Comparison of ENCODE assay signal across 23 mouse cellular contexts in the genomic region with DNA sequence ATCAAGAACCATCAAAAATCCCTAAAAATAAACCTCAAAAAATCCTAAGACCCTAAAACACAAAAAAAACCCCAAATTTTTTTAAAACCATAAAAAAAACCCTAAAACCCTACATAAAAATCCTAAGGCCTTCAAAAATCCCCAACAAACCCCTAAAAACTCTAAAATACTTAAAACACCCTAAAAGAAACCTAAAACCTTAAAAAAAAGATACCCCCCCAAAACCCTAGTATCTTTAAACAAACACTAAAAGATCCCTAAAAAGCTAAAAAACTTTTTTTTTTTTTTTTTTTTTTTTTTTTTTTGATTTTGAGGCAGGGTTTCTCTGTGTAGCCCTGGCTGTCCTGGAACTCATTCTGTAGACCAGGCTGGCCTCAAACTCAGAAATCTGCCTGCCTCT.
DNase-seq lines count a peak whose midpoint lies in the region; ATAC-seq and TF ChIP-seq lines count a peak whose summit lies in the region.
"Had no signal": no experiment of that assay in that cellular context is flagged by ENCODE, and none has a peak within 500 bp of the region (broad histone marks: within the 10 kb centered on the region; RNA-seq: fewer than 3 reads in every experiment).

No protein-coding gene starts in this region.

- TF ChIP-seq POLR2A in CH12.LX (IDR thresholded peaks at IDR 0.05; ENCODE audit: low read depth, low read length) = no peak

- H3K9ac ChIP-seq in midbrain, embryonic 14.5 days (replicated peaks; ENCODE audit: low read length) = no peak overlapping the region
- no peak overlapping the region for H3K9ac ChIP-seq in CH12.LX (ENCODE audit: insufficient read depth, low read depth)
- H3K9ac ChIP-seq: forebrain, embryonic 15.5 days; hindbrain, embryonic 12.5 days; hindbrain, embryonic 15.5 days; intestine, embryonic 15.5 days had no signal

- peaks cover 3% of the 10 kb centered on the region; the same call in 1 of the 2 replicates for H3K79me2 ChIP-seq in CH12.LX (replicated peaks; ENCODE audit: control insufficient read depth, extremely low read depth, insufficient read depth, poor library complexity, severe bottlenecking)

- no peak for TF ChIP-seq CTCF in CH12.LX (conservative IDR thresholded peaks at IDR 0.05 in 1 of 2, IDR thresholded peaks at IDR 0.05 in 1 of 2; ENCODE audit: low read depth in 2 of 2, low read length in 2 of 2)

- in situ Hi-C loops in CH12.LX (cut with MboI; ENCODE audit: low pct_ligation_motif_present, low pct_unique_long_range_greater_than_20kb, low sequenced_read_pairs) = no loop called here

- H3K4me1 ChIP-seq in midbrain, embryonic 14.5 days (ENCODE audit: control insufficient read depth, insufficient read depth, low read length) = no peaks in the 10 kb centered on the region
- no peaks in the 10 kb centered on the region for H3K4me1 ChIP-seq in midbrain, embryonic 10.5 days
- peaks cover 0 to 3% of the 10 kb centered on the region in 2 experiments; a peak in 2 of 4 replicates for H3K4me1 ChIP-seq in CH12.LX (ENCODE audit: control insufficient read depth in 1 of 2, insufficient read depth in 2 of 2)
- H3K4me1 ChIP-seq: forebrain, embryonic 10.5 days; forebrain, embryonic 15.5 days; hindbrain, embryonic 12.5 days; hindbrain, embryonic 15.5 days; intestine, embryonic 15.5 days had no signal

- no peak overlapping the region for H3K4me3 ChIP-seq in midbrain, embryonic 14.5 days (replicated peaks; ENCODE audit: low read depth, low read length)
- H3K4me3 ChIP-seq in midbrain, embryonic 10.5 days = no peak overlapping the region
- no peak overlapping the region for H3K4me3 ChIP-seq in CH12.LX (replicated peaks in 1 of 3; ENCODE audit: low read depth in 2 of 3, low read length in 2 of 3, poor library complexity in 1 of 3)
- H3K4me3 ChIP-seq: forebrain, embryonic 10.5 days; forebrain, embryonic 15.5 days; heart, adult 2 months; hindbrain, embryonic 12.5 days; hindbrain, embryonic 15.5 days; intestine, embryonic 15.5 days had no signal

- dilution Hi-C loops in CH12.LX (cut with MboI; ENCODE audit: extremely low pct_ligation_motif_present, extremely low pct_unique_long_range_greater_than_20kb, low sequenced_read_pairs) = no loop called here

- no peak overlapping the region for H3K4me2 ChIP-seq in midbrain, embryonic 14.5 days (ENCODE audit: low read length)
- no peak overlapping the region for H3K4me2 ChIP-seq in CH12.LX (ENCODE audit: insufficient read depth, low read depth, poor library complexity, severe bottlenecking)
- H3K4me2 ChIP-seq: forebrain, embryonic 15.5 days; heart, embryonic 11.5 days; hindbrain, embryonic 12.5 days; hindbrain, embryonic 15.5 days; intestine, embryonic 15.5 days had no signal

- no peak overlapping the region for H3K27ac ChIP-seq in midbrain, embryonic 14.5 days (replicated peaks; ENCODE audit: low read depth, low read length)
- H3K27ac ChIP-seq in midbrain, embryonic 10.5 days (replicated peaks) = no peak overlapping the region
- H3K27ac ChIP-seq in CH12.LX (ENCODE audit: insufficient read depth, low read depth) = no peak overlapping the region
- H3K27ac ChIP-seq: forebrain, embryonic 10.5 days; forebrain, embryonic 15.5 days; heart, adult 2 months; hindbrain, embryonic 12.5 days; hindbrain, embryonic 15.5 days; intestine, embryonic 15.5 days had no signal

- no peak for TF ChIP-seq EP300 in CH12.LX (IDR thresholded peaks at IDR 0.05; ENCODE audit: low read length)

- no peak for TF ChIP-seq RAD21 in CH12.LX (IDR thresholded peaks at IDR 0.05; ENCODE audit: low read depth, low read length)

- DNase-seq in midbrain, embryonic 14.5 days = peak; percentile 5
- no peak for DNase-seq in midbrain, embryonic 10.5 days (ENCODE audit: low spot score)
- no peak for DNase-seq in CH12.LX (ENCODE audit: extremely low read depth)
- peak; percentile 32 for DNase-seq in MN1 (ENCODE audit: low spot score)
- no peak for DNase-seq in kidney, postnatal 36 days
- DNase-seq in layer of hippocampus, postnatal 14 days (ENCODE audit: low spot score in 2 of 2) = no peak
- no peak for DNase-seq in heart, adult 9 months (ENCODE audit: low spot score in 2 of 2)
- DNase-seq: adrenal gland, adult 8-10 months; adrenal gland, postnatal 25 days; B cell, adult 2 months; cerebellum, adult 18-20 months; cerebellum, adult 9-10 months; cerebellum, postnatal 14 days; gastrocnemius, postnatal 25 days; heart, adult 2 months; kidney, adult 11 months had no signal

- no peaks in the 10 kb centered on the region for H3K36me3 ChIP-seq in midbrain, embryonic 14.5 days (ENCODE audit: control insufficient read depth, insufficient read depth, low read length)
- no peaks in the 10 kb centered on the region for H3K36me3 ChIP-seq in midbrain, embryonic 10.5 days
- peaks cover 4 to 5% of the 10 kb centered on the region in 2 experiments for H3K36me3 ChIP-seq in CH12.LX (replicated peaks in 1 of 2; ENCODE audit: control insufficient read depth in 1 of 2, insufficient read depth in 1 of 2, low read length in 1 of 2)
- H3K36me3 ChIP-seq: forebrain, embryonic 10.5 days; forebrain, embryonic 15.5 days; hindbrain, embryonic 12.5 days; hindbrain, embryonic 15.5 days; intestine, embryonic 15.5 days had no signal

- H3K9me3 ChIP-seq in midbrain, embryonic 14.5 days (ENCODE audit: control insufficient read depth, low read length) = no peaks in the 10 kb centered on the region
- no peaks in the 10 kb centered on the region for H3K9me3 ChIP-seq in midbrain, embryonic 10.5 days (replicated peaks)
- peaks cover 3% of the 10 kb centered on the region for H3K9me3 ChIP-seq in CH12.LX (replicated peaks; ENCODE audit: low read length)
- H3K9me3 ChIP-seq: forebrain, embryonic 10.5 days; forebrain, embryonic 15.5 days; hindbrain, embryonic 12.5 days; hindbrain, embryonic 15.5 days; intestine, embryonic 15.5 days had no signal

- no peak for ATAC-seq in midbrain, embryonic 14.5 days (ENCODE audit: low FRiP score, low TSS enrichment)
- ATAC-seq: activated CD4-positive, CD25-positive, alpha-beta regulatory T cell, adult 4 months; forebrain, embryonic 15.5 days; intestine, embryonic 15.5 days had no signal

- H3K27me3 ChIP-seq in midbrain, embryonic 14.5 days (ENCODE audit: control insufficient read depth, insufficient read depth, low read length) = no peaks in the 10 kb centered on the region
- no peaks in the 10 kb centered on the region for H3K27me3 ChIP-seq in midbrain, embryonic 10.5 days (ENCODE audit: low read depth, poor library complexity, severe bottlenecking)
- H3K27me3 ChIP-seq in CH12.LX (replicated peaks) = no peaks in the 10 kb centered on the region
- H3K27me3 ChIP-seq: forebrain, embryonic 15.5 days; hindbrain, embryonic 12.5 days; hindbrain, embryonic 15.5 days; intestine, embryonic 15.5 days had no signal

TF ChIP-seq in CH12.LX, 34 proteins besides CTCF, POLR2A, EP300 and RAD21:
- TF ChIP-seq ZNF384 (IDR thresholded peaks at IDR 0.05; ENCODE audit: low read depth, low read length) (peak; percentile 64), KAT2A (IDR thresholded peaks at IDR 0.05; ENCODE audit: insufficient replicate concordance, low read length) (no peak), SMC3 (IDR thresholded peaks at IDR 0.05; ENCODE audit: low read depth, low read length) (no peak)

Comparison
In these comparisons a context has a peak if more than half of its experiments do, and no peak if none do; other contexts are left out.
1. DNase-seq: peak in midbrain, embryonic 14.5 days (single experiment) and MN1 (single experiment); none in midbrain, embryonic 10.5 days (single experiment), CH12.LX (single experiment), kidney, postnatal 36 days (0 of 2), layer of hippocampus, postnatal 14 days (0 of 2) and heart, adult 9 months (0 of 2).